Mouse (Mus musculus): Measurements from ENCODE around the gene Galt. TPM values are rescaled to one million over a fixed set of nuclear protein-coding genes. Genes with fewer than 3 reads are reported as not detected.
A peak's percentile ranks its signal among the peaks of the same experiment; 100 is the strongest.

Gene Galt
- 10 to 100 TPM; 32.1 to 45.6 TPM for total RNA-seq (2021)
- long read RNA-seq, experiment 1, transcript Galt-201 (11 exons, 1,595 nt) = major isoform, 11 of 42 reads
- long read RNA-seq, experiment 1, partial matches to known transcripts = 18 of 42 reads
- long read RNA-seq, experiment 1, other reads (novel, unspliced or antisense) = 13 of 42 reads
- long read RNA-seq, experiment 2, transcript Galt-201 (11 exons, 1,595 nt) = major isoform, 6 of 12 reads
- long read RNA-seq, experiment 2, partial matches to known transcripts = 4 of 12 reads
- long read RNA-seq, experiment 2, other reads (novel, unspliced or antisense) = 2 of 12 reads

GRCm38 (mm10) chr4:41754797-41755337 lies at the start of gene Galt:
TSS of gene Galt (plus strand) at chr4:41755228.
- DNase-seq = peak in 1 of 2 experiments; percentile 80

- no peak for DNase-seq
Measured at GRCm38 (mm10) chr4:41705922-41706754, 48.9 kb upstream of the Galt start.

- DNase-seq = peak; percentile 64 to 72
Measured at GRCm38 (mm10) chr4:41707011-41707535, 48.0 kb upstream of the Galt start.

- DNase-seq = peak in 1 of 2 experiments; percentile 51
Measured at GRCm38 (mm10) chr4:41708192-41708745, 46.8 kb upstream of the Galt start.

- no peak for DNase-seq
Measured at GRCm38 (mm10) chr4:41710229-41710628, 44.8 kb upstream of the Galt start.

- no peak for DNase-seq
Measured at GRCm38 (mm10) chr4:41711705-41712375, 43.2 kb upstream of the Galt start.

- DNase-seq = peak in 1 of 2 experiments; percentile 24
Measured at GRCm38 (mm10) chr4:41712421-41713196, 42.4 kb upstream of the Galt start.

GRCm38 (mm10) chr4:41713197-41714067 lies 41.6 kb upstream of the Galt start, which contains the start of gene Rpp25l:
TSS of gene Rpp25l (minus strand) at chr4:41713534.
- DNase-seq = peak; percentile 86 to 93

GRCm38 (mm10) chr4:41714276-41714675 lies 40.8 kb upstream of the Galt start:
- DNase-seq = peak; percentile 71 to 74

- DNase-seq = no peak
Measured at GRCm38 (mm10) chr4:41715082-41715481, 39.9 kb upstream of the Galt start.

GRCm38 (mm10) chr4:41715596-41715995 lies 39.4 kb upstream of the Galt start:
- peak; percentile 34 to 58 for DNase-seq

- no peak for DNase-seq
Measured at GRCm38 (mm10) chr4:41716834-41717233, 38.2 kb upstream of the Galt start.

GRCm38 (mm10) chr4:41722918-41723351 lies 32.1 kb upstream of the Galt start, which contains the start of gene Dctn3:
TSS of gene Dctn3 (minus strand) at chr4:41723170.
- peak; percentile 89 to 90 for DNase-seq

- DNase-seq = no peak
Measured at GRCm38 (mm10) chr4:41726826-41727621, 28.0 kb upstream of the Galt start.

GRCm38 (mm10) chr4:41731052-41731765 lies 23.8 kb upstream of the Galt start, which contains the start of gene Arid3c:
TSS of gene Arid3c (minus strand) at chr4:41731142.
- peak; percentile 21 to 25 for DNase-seq

GRCm38 (mm10) chr4:41737602-41738255 lies 17.3 kb upstream of the Galt start:
- peak; percentile 73 to 81 for DNase-seq

- DNase-seq = no peak
Measured at GRCm38 (mm10) chr4:41738256-41738603, 16.8 kb upstream of the Galt start.

GRCm38 (mm10) chr4:41739260-41739659 lies 15.8 kb upstream of the Galt start:
- no peak for DNase-seq

Measured in adrenal gland, postnatal 36 days (tissue).